Mouse (Mus musculus) embryonic fibroblast, embryonic 13.5 days (primary cell): ENCODE results near the gene Gmcl1. TPM values are rescaled to one million over a fixed set of nuclear protein-coding genes. Genes with fewer than 3 reads are reported as not detected.

ENCODE experiments used
- H3K27ac ChIP-seq: 2 replicates; pipeline ENCODE4 v1.5.1; 2012; ENCODE audit warnings: low read length, control low read depth, inconsistent platforms; ENCODE audit not compliant: insufficient read depth
- H3K4me1 ChIP-seq: 2 replicates; pipeline ENCODE4 v1.6.1; 2011; ENCODE audit warnings: low read length; ENCODE audit not compliant: control insufficient read depth, insufficient read depth
- H3K4me3 ChIP-seq: 2 replicates; pipeline ENCODE4 v1.5.1; 2011; ENCODE audit warnings: mild to moderate bottlenecking, control low read depth, low read length; ENCODE audit not compliant: insufficient read depth
- CTCF ChIP-seq: IDR thresholded peaks from 2 replicates; pipeline ENCODE4 v1.5.1; 2011; ENCODE audit warnings: mild to moderate bottlenecking, control low read depth, low read length, moderate library complexity, borderline replicate concordance; ENCODE audit not compliant: insufficient read depth
- POLR2A ChIP-seq: IDR thresholded peaks from 2 replicates; pipeline ENCODE4 v1.6.1; 2011; ENCODE audit warnings: low read depth, mild to moderate bottlenecking, control low read depth, low read length, moderate library complexity
- polyA plus RNA-seq: library from polyadenylated mRNA; stranded (reverse); fragments of >200 nt; gene quantifications from 2 replicates; pipeline ENCODE4 v1.2.4, GENCODE M21; 2011; ENCODE audit warnings: low read depth; ENCODE audit not compliant: missing spikeins, insufficient read length

The Gmcl1 gene
- polyA plus RNA-seq, 1 experiment, result 34.9 TPM

DNA sequence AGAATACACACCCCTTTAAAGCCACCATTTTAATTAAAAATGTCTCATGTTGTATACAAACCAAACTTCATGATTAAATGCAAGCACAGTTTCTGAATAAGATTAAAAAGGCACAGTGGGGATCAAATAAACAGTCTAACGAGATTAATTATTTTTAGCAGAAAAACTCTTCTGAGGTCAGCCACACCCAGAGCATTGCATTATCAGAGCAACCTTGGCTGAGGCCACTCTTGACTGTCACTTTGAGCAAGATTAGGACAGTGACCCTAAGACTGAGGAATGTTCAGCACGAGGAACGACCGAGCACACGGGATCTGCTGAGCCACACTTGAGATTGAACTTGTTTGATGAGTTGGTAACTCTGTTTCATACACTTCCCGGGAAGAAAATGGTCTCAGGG, 3.6 kb upstream of the Gmcl1 start:
- Histone ChIP-seq H3K4me1 (no peaks in the 10 kb centered on the region), H3K4me3 (no peak overlapping the region), H3K27ac (no peak overlapping the region)
- no peak for TF ChIP-seq CTCF
- TF ChIP-seq POLR2A, result no peak

DNA sequence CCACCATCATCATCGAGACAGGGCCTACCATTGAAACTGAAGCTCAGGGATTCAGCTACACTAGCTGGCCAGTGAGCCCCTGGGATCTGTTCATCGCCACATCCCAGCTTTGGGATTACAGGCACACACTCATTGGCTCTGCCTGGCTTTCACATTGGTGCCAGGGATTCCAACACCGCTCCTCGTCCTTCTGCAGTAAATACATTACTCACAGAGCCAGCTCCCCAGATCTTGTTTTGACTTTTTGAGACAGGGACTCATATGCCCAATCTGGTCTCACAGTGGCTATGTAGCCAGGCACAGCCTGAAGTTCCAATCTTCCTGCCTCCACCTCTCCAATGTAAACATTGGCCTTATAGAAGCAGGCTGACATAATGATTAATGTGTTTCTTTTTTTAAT, 3.1 kb upstream of the Gmcl1 start:
- Histone ChIP-seq H3K4me3 (no peak overlapping the region), H3K27ac (no peak overlapping the region), H3K4me1 (no peaks in the 10 kb centered on the region)
- no peak for TF ChIP-seq CTCF
- no peak for TF ChIP-seq POLR2A

DNA sequence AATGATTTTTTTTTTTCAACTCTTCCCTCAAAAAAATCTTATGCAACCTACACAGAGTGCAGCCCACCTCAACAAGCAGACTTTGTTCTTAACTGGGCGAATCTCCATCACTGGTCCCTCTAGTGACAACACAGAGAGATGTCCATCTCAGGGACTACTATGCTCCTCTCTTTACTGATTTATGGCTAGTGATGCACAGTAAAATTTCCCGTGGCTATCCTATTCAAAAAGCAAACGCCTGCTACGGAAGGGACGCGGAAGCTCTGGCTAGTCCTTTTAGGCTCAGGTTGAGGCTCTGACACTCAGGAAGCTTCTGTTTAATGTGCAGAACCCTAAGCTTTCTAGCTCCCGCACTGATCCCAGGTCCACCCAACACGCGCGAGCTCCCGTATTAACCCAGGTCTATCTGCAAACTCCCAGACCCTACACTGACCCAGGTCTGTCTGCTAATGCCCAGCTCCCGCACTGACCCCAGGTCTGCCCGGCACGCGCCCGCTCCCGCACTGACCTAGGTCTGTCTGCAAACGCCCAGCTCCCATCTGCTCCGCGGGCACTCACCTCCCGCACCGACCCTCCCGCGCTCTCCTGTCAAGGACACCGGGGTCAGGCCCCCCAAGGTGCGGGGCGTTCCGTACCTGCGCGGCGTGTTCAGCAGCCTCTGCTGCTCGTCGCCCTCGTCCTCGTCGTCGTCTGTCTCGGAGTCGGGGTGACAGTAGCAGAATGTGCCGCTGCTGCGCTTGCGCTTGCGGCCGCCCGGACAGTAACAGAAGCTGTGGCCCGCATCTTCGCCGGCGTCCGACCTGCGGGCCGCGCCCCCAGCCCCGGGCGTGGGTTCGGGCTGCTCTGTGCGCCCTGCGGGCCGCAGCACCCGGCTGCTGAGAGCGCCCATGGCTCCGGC, 658 bp downstream of the Gmcl1 start:
- Histone ChIP-seq H3K4me3 (peak overlapping the region; percentile 73), H3K4me1 (no peaks in the 10 kb centered on the region), H3K27ac (no peak overlapping the region; the same call in 1 of the 2 replicates)
- TF ChIP-seq CTCF, result no peak
- no peak for TF ChIP-seq POLR2A

DNA sequence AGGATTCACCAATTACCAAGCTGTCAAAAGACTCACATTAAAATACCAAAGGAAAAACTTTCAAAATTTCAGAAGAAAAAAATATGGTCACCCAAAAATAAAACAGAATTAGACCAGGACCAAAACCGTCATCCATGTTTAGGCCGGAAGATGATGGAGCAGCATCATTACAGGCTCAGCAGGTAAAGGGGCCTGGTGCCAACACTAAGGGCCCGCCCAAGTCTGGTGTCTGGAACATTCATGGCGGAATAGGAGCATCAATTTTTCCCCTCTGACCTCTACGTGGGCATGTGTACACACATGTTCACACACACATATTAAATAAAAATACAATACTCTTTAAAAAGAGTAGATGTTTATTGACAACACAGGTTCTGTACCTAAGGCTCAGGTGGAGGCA, 4.5 kb downstream of the Gmcl1 start:
- no peak overlapping the region for H3K4me3 ChIP-seq
- no peak for TF ChIP-seq POLR2A
- no peak for TF ChIP-seq CTCF
- no peaks in the 10 kb centered on the region for H3K4me1 ChIP-seq
- no peak overlapping the region for H3K27ac ChIP-seq

DNA sequence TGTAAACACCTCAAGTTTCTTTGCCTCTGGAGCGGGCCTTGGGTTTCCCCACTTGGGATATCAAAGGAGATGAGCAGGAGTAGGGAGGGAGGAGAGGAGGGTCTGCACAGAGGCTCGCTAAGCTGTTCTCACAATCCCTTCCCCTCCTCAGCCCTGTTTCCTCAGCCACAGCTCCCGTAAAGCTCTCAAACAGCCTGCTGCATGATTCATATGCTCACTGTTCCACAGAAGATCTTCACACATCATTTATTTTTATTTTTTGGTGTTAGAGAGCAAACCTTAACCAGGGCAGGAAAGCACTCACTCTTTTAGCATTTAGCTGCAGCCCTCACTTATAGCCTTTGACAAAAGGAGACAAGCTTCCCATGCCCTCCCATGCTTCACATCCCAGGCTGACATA, 11.2 kb downstream of the Gmcl1 start:
- Histone ChIP-seq H3K4me1 (no peaks in the 10 kb centered on the region), H3K4me3 (no peak overlapping the region), H3K27ac (no peak overlapping the region)
- TF ChIP-seq CTCF (no peak), POLR2A (no peak)

DNA sequence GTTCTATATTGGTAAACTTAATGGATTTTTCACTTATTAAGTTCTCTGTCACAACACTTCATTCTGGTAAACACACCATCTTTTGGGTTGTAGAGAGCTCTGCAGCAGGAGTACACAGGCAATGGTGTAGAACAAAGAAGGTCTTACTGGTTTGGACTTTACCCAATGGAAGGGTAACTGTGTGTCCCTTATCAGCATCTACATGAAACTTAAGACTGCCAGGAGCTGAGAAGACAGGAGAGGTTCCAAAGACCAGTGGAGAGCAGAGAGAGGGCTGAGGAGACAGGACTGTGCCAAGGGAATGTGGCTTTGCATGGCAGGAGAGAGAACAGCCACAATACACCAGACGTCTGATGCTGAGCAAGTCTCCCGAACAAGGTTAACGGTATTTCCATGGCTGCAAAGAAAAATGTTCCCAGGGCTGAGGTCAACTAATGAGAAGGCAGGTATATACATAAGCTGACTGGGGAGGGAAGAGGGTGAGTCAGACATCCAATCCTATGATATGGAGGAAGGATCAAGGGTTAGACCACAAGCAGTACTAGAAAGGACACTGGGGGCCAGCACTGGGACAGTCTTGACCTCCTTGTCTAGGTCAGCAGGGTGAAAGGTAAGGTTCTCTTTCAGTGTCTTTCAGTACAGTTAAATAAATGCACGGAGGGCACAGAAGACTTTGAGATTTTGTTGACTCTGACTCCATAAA, 25.0 kb downstream of the Gmcl1 start:
- H3K4me3 ChIP-seq, result no peak overlapping the region
- H3K27ac ChIP-seq, result no peak overlapping the region
- H3K4me1 ChIP-seq, result no peaks in the 10 kb centered on the region
- no peak for TF ChIP-seq CTCF
- TF ChIP-seq POLR2A, result no peak

DNA sequence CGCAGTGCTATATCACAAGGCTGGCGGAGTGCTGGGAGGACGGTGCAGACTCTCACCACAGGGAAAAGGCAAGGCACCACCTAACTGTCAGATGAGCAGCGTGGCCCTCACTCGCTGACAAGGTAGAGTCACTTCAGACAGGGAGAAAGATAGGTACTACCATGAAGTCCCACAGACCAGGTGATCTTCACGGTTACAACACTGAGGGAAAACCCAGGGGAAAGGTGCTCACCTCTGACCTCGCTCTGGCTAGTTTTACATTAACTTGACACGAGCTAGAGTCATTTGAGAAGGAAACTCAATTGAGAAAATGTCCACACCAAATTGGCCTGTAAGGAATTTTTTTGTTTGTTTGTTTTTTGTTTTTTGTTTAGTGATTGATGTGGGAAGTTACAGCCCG, 30.6 kb downstream of the Gmcl1 start:
- Histone ChIP-seq H3K4me1 (no peaks in the 10 kb centered on the region), H3K4me3 (no peak overlapping the region), H3K27ac (no peak overlapping the region)
- no peak for TF ChIP-seq CTCF
- TF ChIP-seq POLR2A, result no peak

DNA sequence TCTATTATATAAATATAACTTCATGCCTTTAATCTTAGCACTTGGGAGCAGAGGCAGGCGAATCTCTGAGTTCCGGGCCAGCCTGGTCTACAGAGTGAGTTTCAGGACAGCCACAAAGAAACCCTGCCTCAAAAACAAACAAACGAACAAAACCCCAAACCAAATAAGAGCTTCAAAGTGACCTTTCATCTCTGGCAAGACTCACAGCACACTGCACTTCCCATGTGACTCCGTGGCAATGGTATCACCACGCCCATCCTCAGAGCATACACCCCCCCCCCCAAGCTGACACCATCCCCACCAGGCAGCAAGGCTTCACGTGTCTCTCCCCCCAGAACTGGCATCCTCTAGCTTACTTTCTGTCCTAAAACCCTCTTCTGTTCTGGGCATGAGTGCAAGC, 35.3 kb downstream of the Gmcl1 start:
- no peak overlapping the region for H3K27ac ChIP-seq
- H3K4me1 ChIP-seq, result no peaks in the 10 kb centered on the region
- TF ChIP-seq POLR2A (no peak), CTCF (no peak)
- no peak overlapping the region for H3K4me3 ChIP-seq

DNA sequence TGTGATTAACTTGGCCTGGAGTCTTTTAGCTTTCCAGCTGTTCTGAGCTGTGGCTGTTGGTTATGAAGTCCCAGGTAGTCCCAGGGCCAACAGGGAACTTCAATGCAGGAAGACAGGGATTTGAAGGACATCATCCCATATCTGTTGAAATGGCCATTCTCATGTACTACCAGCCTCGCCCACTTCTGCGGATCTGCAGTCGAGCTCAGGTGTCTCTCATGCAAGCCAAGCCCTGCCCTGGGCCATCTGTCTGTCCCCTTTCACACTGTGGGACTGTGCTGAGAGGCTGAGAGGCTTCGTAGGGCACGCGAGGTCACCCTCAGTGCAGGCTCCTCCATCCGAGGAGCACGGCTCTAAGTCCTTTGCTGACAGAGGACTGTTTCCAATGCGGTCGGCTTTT, 37.0 kb downstream of the Gmcl1 start:
- Histone ChIP-seq H3K27ac (no peak overlapping the region), H3K4me1 (no peaks in the 10 kb centered on the region), H3K4me3 (no peak overlapping the region)
- no peak for TF ChIP-seq CTCF
- TF ChIP-seq POLR2A, result no peak

DNA sequence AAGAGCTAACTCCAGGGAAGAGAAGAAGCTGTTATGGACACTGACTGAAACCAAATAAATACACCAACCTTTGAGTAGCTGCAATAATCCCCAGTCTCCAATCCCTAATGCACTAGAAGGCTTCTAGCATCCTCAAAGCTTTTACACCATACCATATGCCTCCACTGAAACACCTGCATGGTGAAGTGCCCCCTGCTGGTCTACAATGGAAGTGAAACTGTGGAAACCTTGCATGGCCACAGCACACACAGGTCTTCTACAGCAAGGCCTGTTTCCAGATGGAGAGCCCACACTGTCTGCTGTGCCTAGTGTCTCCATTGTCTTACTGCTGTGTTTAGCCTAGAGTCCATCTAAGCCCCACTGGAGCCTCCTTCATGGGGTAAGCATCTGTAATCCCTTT, 38.7 kb downstream of the Gmcl1 start:
- no peak overlapping the region for H3K27ac ChIP-seq
- no peaks in the 10 kb centered on the region for H3K4me1 ChIP-seq
- peak; percentile 38; the same call in 1 of the 2 replicates for TF ChIP-seq CTCF
- no peak for TF ChIP-seq POLR2A
- H3K4me3 ChIP-seq, result no peak overlapping the region

DNA sequence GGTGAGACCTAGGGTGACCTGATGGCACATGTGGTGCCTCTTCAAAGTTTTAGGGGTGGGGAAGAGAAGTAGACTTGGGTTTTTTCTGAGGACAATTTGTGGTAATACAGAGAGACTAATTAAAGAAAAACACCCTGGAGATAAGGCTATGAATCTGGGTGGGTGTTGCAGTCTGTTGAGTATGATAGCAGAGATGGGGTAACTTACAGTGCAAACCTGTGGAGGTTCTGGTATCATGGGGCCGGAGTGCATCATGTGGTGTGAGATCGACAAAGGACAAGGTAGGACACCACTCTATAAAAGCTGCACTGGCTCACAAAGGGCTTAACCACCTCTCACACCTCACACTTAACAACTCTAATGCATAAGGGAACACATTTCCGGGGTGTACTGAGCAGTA, 43.5 kb downstream of the Gmcl1 start:
- H3K4me3 ChIP-seq, result no peak overlapping the region
- H3K27ac ChIP-seq, result no peak overlapping the region
- TF ChIP-seq POLR2A, result no peak
- H3K4me1 ChIP-seq, result no peaks in the 10 kb centered on the region
